Mouse (Mus musculus): ENCODE data around the gene Lamtor2. TPM values are rescaled to one million over a fixed set of nuclear protein-coding genes. Genes with fewer than 3 reads are reported as not detected.

The Lamtor2 gene
- total and polyA plus RNA-seq, 3 experiments: 125 to 188 TPM; not detected in 1

GRCm38 (mm10) chr3:88521156-88521555 is 31.7 kb downstream of the Lamtor2 start:
- 0 out of 4 replicates have a peak, but pooled peaks cover 0 to 3% of the 10 kb centered on the region in 2 experiments for H3K4me1 ChIP-seq (ENCODE audit: control insufficient read depth in 1 of 2, insufficient read depth in 2 of 2, low read length in 2 of 2)
- TF ChIP-seq CTCF (IDR thresholded peaks at IDR 0.05 in 2 of 3, conservative IDR thresholded peaks at IDR 0.05 in 1 of 3; ENCODE audit: control insufficient read depth in 1 of 3, insufficient read depth in 1 of 3, low read depth in 2 of 3, low read length in 3 of 3, poor library complexity in 1 of 3, severe bottlenecking in 1 of 3) (no peak), SMC3 (IDR thresholded peaks at IDR 0.05; ENCODE audit: low read depth, low read length) (no peak), TCF12 (IDR thresholded peaks at IDR 0.05; ENCODE audit: low read depth, low read length) (no peak), MYB (IDR thresholded peaks at IDR 0.05; ENCODE audit: low read depth, low read length) (no peak), POLR2AphosphoS5 (IDR thresholded peaks at IDR 0.05; ENCODE audit: borderline replicate concordance, low read depth, low read length) (no peak), USF1 (IDR thresholded peaks at IDR 0.05; ENCODE audit: low read depth, low read length) (no peak), BHLHE40 (IDR thresholded peaks at IDR 0.05; ENCODE audit: borderline replicate concordance, low read depth, low read length) (no peak), MAX (IDR thresholded peaks at IDR 0.05; ENCODE audit: low read length) (no peak), KAT2A (conservative IDR thresholded peaks at IDR 0.05; ENCODE audit: low read depth, low read length) (no peak), UBTF (IDR thresholded peaks at IDR 0.05; ENCODE audit: borderline replicate concordance, insufficient read depth, low read depth, low read length) (no peak), EP300 (IDR thresholded peaks at IDR 0.05; ENCODE audit: low read depth in 1 of 2, low read length in 2 of 2) (no peak), ETS1 (IDR thresholded peaks at IDR 0.05; ENCODE audit: low read depth, low read length) (no peak), MEF2A (IDR thresholded peaks at IDR 0.05; ENCODE audit: extremely low read depth, insufficient replicate concordance, low read depth, low read length, poor library complexity, severe bottlenecking) (no peak), RAD21 (IDR thresholded peaks at IDR 0.05; ENCODE audit: low read depth, low read length) (no peak), TAL1 (IDR thresholded peaks at IDR 0.05; ENCODE audit: low read length) (no peak), ZNF384 (IDR thresholded peaks at IDR 0.05; ENCODE audit: low read depth, low read length) (no peak), SIN3A (IDR thresholded peaks at IDR 0.05; ENCODE audit: low read length) (no peak), ZKSCAN1 (IDR thresholded peaks at IDR 0.05; ENCODE audit: low read depth, low read length) (no peak)
- H3K9me3 ChIP-seq (replicated peaks; ENCODE audit: insufficient read depth, low read length): no peaks in the 10 kb centered on the region
- DNase-seq (ENCODE audit: low read depth, low spot score): no peak
- H3K4me3 ChIP-seq (ENCODE audit: control insufficient read depth in 1 of 2, insufficient read depth in 1 of 2, low read depth in 2 of 2, low read length in 2 of 2): no peak overlapping the region
- no peaks in the 10 kb centered on the region for H3K79me2 ChIP-seq (ENCODE audit: control insufficient read depth, insufficient read depth, low read length, poor library complexity)
- no peaks in the 10 kb centered on the region for H3K36me3 ChIP-seq (ENCODE audit: control insufficient read depth in 1 of 2, insufficient read depth in 2 of 2, low read length in 2 of 2)
- no peaks in the 10 kb centered on the region for H3K27me3 ChIP-seq (ENCODE audit: control insufficient read depth in 1 of 2, insufficient read depth in 2 of 2, low read length in 2 of 2)
- H3K9ac ChIP-seq (ENCODE audit: control insufficient read depth, low read depth, low read length, poor library complexity, severe bottlenecking): no peak overlapping the region
- H3K27ac ChIP-seq (ENCODE audit: control insufficient read depth, low read depth, low read length): no peak overlapping the region

DNA sequence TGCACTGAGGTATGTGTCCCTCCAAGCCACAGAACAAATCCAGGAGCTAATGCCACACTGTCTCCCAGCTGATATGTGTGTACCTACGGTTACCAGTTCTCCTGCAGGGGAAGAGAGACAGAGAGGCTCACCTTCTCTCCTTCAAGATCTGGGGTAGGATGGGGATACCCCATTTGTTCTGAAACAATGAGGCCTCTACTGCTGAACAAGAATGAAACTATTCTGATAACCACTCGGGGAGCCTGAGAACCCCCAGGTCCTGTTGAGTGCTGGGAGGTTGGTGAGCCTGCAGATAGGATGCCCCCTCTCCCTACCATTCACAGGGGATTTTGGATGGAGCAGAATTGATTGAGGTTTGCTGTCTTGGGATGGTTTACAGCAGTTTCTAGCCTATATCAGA is 32.8 kb downstream of the Lamtor2 start:
- no peaks in the 10 kb centered on the region for H3K79me2 ChIP-seq (ENCODE audit: control insufficient read depth, insufficient read depth, low read length, poor library complexity)
- H3K4me1 ChIP-seq (ENCODE audit: control insufficient read depth in 1 of 2, insufficient read depth in 2 of 2, low read length in 2 of 2): 0 out of 4 replicates have a peak, but pooled peaks cover 0 to 3% of the 10 kb centered on the region in 2 experiments
- DNase-seq (ENCODE audit: low read depth, low spot score): no peak
- H3K9ac ChIP-seq (ENCODE audit: control insufficient read depth, low read depth, low read length, poor library complexity, severe bottlenecking): no peak overlapping the region
- no peaks in the 10 kb centered on the region for H3K9me3 ChIP-seq (replicated peaks; ENCODE audit: insufficient read depth, low read length)
- TF ChIP-seq CTCF (IDR thresholded peaks at IDR 0.05 in 2 of 3, conservative IDR thresholded peaks at IDR 0.05 in 1 of 3; ENCODE audit: control insufficient read depth in 1 of 3, insufficient read depth in 1 of 3, low read depth in 2 of 3, low read length in 3 of 3, poor library complexity in 1 of 3, severe bottlenecking in 1 of 3): no peak
- no peak for TF ChIP-seq POLR2AphosphoS2 (IDR thresholded peaks at IDR 0.05; ENCODE audit: low read length)
- no peak for TF ChIP-seq BHLHE40 (IDR thresholded peaks at IDR 0.05; ENCODE audit: borderline replicate concordance, low read depth, low read length)
- TF ChIP-seq MAFK (IDR thresholded peaks at IDR 0.05; ENCODE audit: borderline replicate concordance, low read depth, low read length): no peak
- TF ChIP-seq MYB (IDR thresholded peaks at IDR 0.05; ENCODE audit: low read depth, low read length): no peak
- no peak for TF ChIP-seq RCOR1 (IDR thresholded peaks at IDR 0.05; ENCODE audit: low read depth, low read length)
- no peak for TF ChIP-seq POLR2A (IDR thresholded peaks at IDR 0.05; ENCODE audit: control insufficient read depth in 1 of 2, insufficient read depth in 1 of 2, low read depth in 1 of 2, low read length in 2 of 2, poor library complexity in 1 of 2)
- TF ChIP-seq USF2 (IDR thresholded peaks at IDR 0.05; ENCODE audit: borderline replicate concordance in 1 of 2, insufficient read depth in 1 of 2, low read depth in 1 of 2, low read length in 2 of 2): no peak
- TF ChIP-seq SMC3 (IDR thresholded peaks at IDR 0.05; ENCODE audit: low read depth, low read length): no peak
- TF ChIP-seq ELF1 (IDR thresholded peaks at IDR 0.05; ENCODE audit: low read depth, low read length): no peak
- TF ChIP-seq MXI1 (IDR thresholded peaks at IDR 0.05; ENCODE audit: low read depth, low read length): no peak
- no peak for TF ChIP-seq ZC3H11A (IDR thresholded peaks at IDR 0.05; ENCODE audit: low read depth, low read length)
- TF ChIP-seq ETS1 (IDR thresholded peaks at IDR 0.05; ENCODE audit: low read depth, low read length): no peak
- no peak for TF ChIP-seq TCF12 (IDR thresholded peaks at IDR 0.05; ENCODE audit: low read depth, low read length)
- no peak for TF ChIP-seq NRF1 (IDR thresholded peaks at IDR 0.05; ENCODE audit: insufficient read depth, low read depth, low read length, poor library complexity, severe bottlenecking)
- TF ChIP-seq MEF2A (IDR thresholded peaks at IDR 0.05; ENCODE audit: extremely low read depth, insufficient replicate concordance, low read depth, low read length, poor library complexity, severe bottlenecking): no peak
- no peak for TF ChIP-seq NELFE (IDR thresholded peaks at IDR 0.05; ENCODE audit: low read depth, low read length)
- TF ChIP-seq MYC (IDR thresholded peaks at IDR 0.05; ENCODE audit: low read depth, low read length): no peak
- no peak for TF ChIP-seq KAT2A (conservative IDR thresholded peaks at IDR 0.05; ENCODE audit: low read depth, low read length)
- H3K4me3 ChIP-seq (ENCODE audit: control insufficient read depth in 1 of 2, insufficient read depth in 1 of 2, low read depth in 2 of 2, low read length in 2 of 2): no peak overlapping the region
- no peak overlapping the region for H3K27ac ChIP-seq (ENCODE audit: control insufficient read depth, low read depth, low read length)
- no peaks in the 10 kb centered on the region for H3K36me3 ChIP-seq (ENCODE audit: control insufficient read depth in 1 of 2, insufficient read depth in 2 of 2, low read length in 2 of 2)
- H3K27me3 ChIP-seq (ENCODE audit: control insufficient read depth in 1 of 2, insufficient read depth in 2 of 2, low read length in 2 of 2): no peaks in the 10 kb centered on the region

All from MEL (cell line).